In the genomic region with DNA sequence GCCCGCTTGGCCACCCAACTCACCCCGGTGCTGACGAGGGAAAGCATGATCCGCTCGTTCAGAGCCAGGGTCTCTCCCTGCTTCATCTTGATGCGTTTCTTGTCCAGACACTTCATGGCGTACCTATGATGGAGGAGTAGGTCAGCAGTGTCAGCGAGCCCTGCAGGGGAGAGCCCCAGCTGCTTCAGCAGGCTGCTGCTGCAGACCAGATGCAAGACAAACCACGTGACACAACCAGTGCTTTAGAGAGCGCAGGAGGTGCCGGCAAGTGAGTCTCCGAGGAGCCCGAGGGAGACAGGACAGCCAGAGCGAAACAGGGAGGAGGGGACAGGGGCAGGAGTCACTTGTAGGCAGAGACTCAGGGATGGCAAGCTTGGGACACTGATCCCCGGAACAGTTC, we compare ENCODE assay signal across 29 mouse cellular contexts. TPM values are rescaled to one million over a fixed set of nuclear protein-coding genes. Genes with fewer than 3 reads are reported as not detected.
DNase-seq lines count a peak whose midpoint lies in the region; ATAC-seq and TF ChIP-seq lines count a peak whose summit lies in the region.
"Had no signal": no experiment of that assay in that cellular context is flagged by ENCODE, and none has a peak within 500 bp of the region (broad histone marks: within the 10 kb centered on the region; RNA-seq: fewer than 3 reads in every experiment).

No protein-coding gene starts in this region.

- intact Hi-C loops in gastrocnemius, adult 2 months (cut with DNase I): no loop called here

- WGBS in hindbrain, embryonic 12.5 days: 64% methylated on average over 15 of the region's 15 CpGs
- WGBS in hindbrain, embryonic 16.5 days: 65% methylated on average over 15 of the region's 15 CpGs

- H3K4me1 ChIP-seq in hindbrain, embryonic 12.5 days: peaks cover 3% of the 10 kb centered on the region; the same call in 1 of the 2 replicates
- no peaks in the 10 kb centered on the region for H3K4me1 ChIP-seq in hindbrain, embryonic 16.5 days (ENCODE audit: control insufficient read depth, insufficient read depth, low read depth, low read length)
- H3K4me1 ChIP-seq: forebrain, embryonic 13.5 days had no signal

- no peaks in the 10 kb centered on the region for H3K27me3 ChIP-seq in hindbrain, embryonic 12.5 days
- H3K27me3 ChIP-seq in hindbrain, embryonic 16.5 days (replicated peaks; ENCODE audit: control insufficient read depth, insufficient read depth, low read length): no peaks in the 10 kb centered on the region
- H3K27me3 ChIP-seq: embryonic facial prominence, embryonic 12.5 days; forebrain, embryonic 13.5 days; heart, embryonic 12.5 days; heart, embryonic 15.5 days; hindbrain, embryonic 13.5 days; Patski had no signal

- peak; percentile 2 for DNase-seq in adrenal gland, postnatal 14 days
- no peak for DNase-seq in adrenal gland, postnatal 4 days (ENCODE audit: low spot score in 2 of 2)
- peak; percentile 11 for DNase-seq in gastrocnemius, adult 2 months
- no peak for DNase-seq in gastrocnemius, adult 18-20 months (ENCODE audit: low spot score)
- DNase-seq in thymus, postnatal 4 days: peak; percentile 21
- DNase-seq in thymus, postnatal 10 days (ENCODE audit: low spot score in 2 of 2): no peak
- DNase-seq: adrenal gland, adult 2 months; adrenal gland, postnatal 25 days; cerebellum, adult 18-20 months; cerebellum, adult 9-10 months; cerebellum, postnatal 14 days; forebrain, postnatal 0 days; gastrocnemius, postnatal 10 days; heart, postnatal 10 days; heart, postnatal 36 days; kidney, adult 18-20 months had no signal

- H3K4me3 ChIP-seq in gastrocnemius, adult 2 months: no peak overlapping the region
- H3K4me3 ChIP-seq in hindbrain, embryonic 12.5 days: no peak overlapping the region
- H3K4me3 ChIP-seq in hindbrain, embryonic 16.5 days (ENCODE audit: low read length): no peak overlapping the region
- H3K4me3 ChIP-seq: embryonic facial prominence, embryonic 12.5 days; erythroblast, embryonic 14.5 days; forebrain, embryonic 13.5 days; heart, embryonic 12.5 days; heart, embryonic 15.5 days; hindbrain, embryonic 13.5 days had no signal

- ATAC-seq in hindbrain, embryonic 12.5 days (ENCODE audit: low FRiP score): peak; percentile 27; the same call in 1 of the 2 replicates
- ATAC-seq in hindbrain, embryonic 16.5 days: no peak
- ATAC-seq: forebrain, embryonic 13.5 days; forebrain, postnatal 0 days; hindbrain, postnatal 0 days; inflammation-experienced regulatory T-cells, adult 6 months; intestine, embryonic 16.5 days; Patski had no signal

- H3K27ac ChIP-seq in gastrocnemius, adult 2 months: no peak overlapping the region
- no peak overlapping the region for H3K27ac ChIP-seq in hindbrain, embryonic 12.5 days
- H3K27ac ChIP-seq in hindbrain, embryonic 16.5 days (ENCODE audit: low read depth, low read length): no peak overlapping the region
- H3K27ac ChIP-seq: embryonic facial prominence, embryonic 12.5 days; forebrain, embryonic 13.5 days; heart, embryonic 15.5 days; hindbrain, embryonic 13.5 days; hindbrain, postnatal 0 days had no signal

- H3K4me2 ChIP-seq in hindbrain, embryonic 12.5 days (replicated peaks): no peak overlapping the region
- no peak overlapping the region for H3K4me2 ChIP-seq in hindbrain, embryonic 16.5 days (ENCODE audit: low read length)
- H3K4me2 ChIP-seq: embryonic facial prominence, embryonic 12.5 days; forebrain, embryonic 13.5 days; heart, embryonic 12.5 days; heart, embryonic 15.5 days; hindbrain, embryonic 13.5 days had no signal

- no peak for TF ChIP-seq CTCF in gastrocnemius, adult 2 months (IDR thresholded peaks at IDR 0.05)

- peaks cover 74% of the 10 kb centered on the region for H3K36me3 ChIP-seq in hindbrain, embryonic 12.5 days
- peaks cover 62% of the 10 kb centered on the region for H3K36me3 ChIP-seq in hindbrain, embryonic 16.5 days (ENCODE audit: control insufficient read depth, insufficient read depth, low read length)

- no peaks in the 10 kb centered on the region for H3K9me3 ChIP-seq in hindbrain, embryonic 12.5 days (replicated peaks)
- H3K9me3 ChIP-seq in hindbrain, embryonic 16.5 days (ENCODE audit: control insufficient read depth, low read length): no peaks in the 10 kb centered on the region
- H3K9me3 ChIP-seq: embryonic facial prominence, embryonic 12.5 days; forebrain, embryonic 13.5 days; G1E; heart, embryonic 12.5 days; heart, embryonic 15.5 days; hindbrain, embryonic 13.5 days had no signal

- H3K9ac ChIP-seq in hindbrain, embryonic 12.5 days: no peak overlapping the region
- H3K9ac ChIP-seq in hindbrain, embryonic 16.5 days (ENCODE audit: low read depth, low read length): no peak overlapping the region
- H3K9ac ChIP-seq: embryonic facial prominence, embryonic 12.5 days; forebrain, embryonic 13.5 days; forebrain, postnatal 0 days; heart, embryonic 12.5 days; heart, embryonic 15.5 days; hindbrain, embryonic 13.5 days had no signal

RNA-seq across cellular contexts. Expression of gene Ankrd13d, which starts 7.8 kb away (rescaled TPM):
- total RNA-seq in adrenal gland, postnatal 14 days (2021): 2.7 and 4.8 TPM in 2 replicates
- 1 to 10 TPM; 8.2 to 8.8 TPM for total RNA-seq in adrenal gland, postnatal 4 days (2021)
- under 1 TPM; 0.45 to 0.64 TPM for total RNA-seq in gastrocnemius, adult 2 months (2021)
- under 1 TPM; 0.16 to 0.81 TPM for total RNA-seq in gastrocnemius, adult 18-20 months (2021)
- 17.5 and 22.1 TPM in 2 replicates for polyA plus RNA-seq in hindbrain, embryonic 12.5 days (2016; fragmentation: Nextera tagmentation; extraction: Ambion mirVana)
- polyA plus RNA-seq in hindbrain, embryonic 16.5 days (2015; fragmentation: Nextera tagmentation; extraction: Ambion mirVana): 69.0 and 85.3 TPM in 2 replicates

RNA-seq across cellular contexts. Expression of gene Grk2, which starts 15.3 kb away (rescaled TPM):
- 45.2 and 74.4 TPM in 2 replicates for total RNA-seq in adrenal gland, postnatal 14 days (2021)
- 10 to 100 TPM; 54.6 to 57.8 TPM for total RNA-seq in adrenal gland, postnatal 4 days (2021)
- 10 to 100 TPM; 56.6 to 61.2 TPM for total RNA-seq in gastrocnemius, adult 2 months (2021)
- total RNA-seq in gastrocnemius, adult 18-20 months (2021): 10 to 100 TPM; 50.7 to 60.8 TPM
- polyA plus RNA-seq in hindbrain, embryonic 12.5 days (2016; fragmentation: Nextera tagmentation; extraction: Ambion mirVana): 21.8 and 22.0 TPM in 2 replicates
- polyA plus RNA-seq in hindbrain, embryonic 16.5 days (2015; fragmentation: Nextera tagmentation; extraction: Ambion mirVana): 27.3 and 28.3 TPM in 2 replicates

RNA-seq across cellular contexts. Expression of gene Ssh3, which starts 21.8 kb away (rescaled TPM):
- 17.3 and 20.8 TPM in 2 replicates for total RNA-seq in adrenal gland, postnatal 14 days (2021)
- total RNA-seq in adrenal gland, postnatal 4 days (2021): 10 to 100 TPM; 37.6 to 40.9 TPM
- 1 to 10 TPM; 3.3 to 3.9 TPM for total RNA-seq in gastrocnemius, adult 2 months (2021)
- 1 to 10 TPM; 2.8 to 3.4 TPM for total RNA-seq in gastrocnemius, adult 18-20 months (2021)
- 10.1 and 10.4 TPM in 2 replicates for polyA plus RNA-seq in hindbrain, embryonic 12.5 days (2016; fragmentation: Nextera tagmentation; extraction: Ambion mirVana)
- polyA plus RNA-seq in hindbrain, embryonic 16.5 days (2015; fragmentation: Nextera tagmentation; extraction: Ambion mirVana): 19.9 and 21.2 TPM in 2 replicates

RNA-seq across cellular contexts. Expression of gene Pold4, which starts 59.0 kb away (rescaled TPM):
- total RNA-seq in adrenal gland, postnatal 14 days (2021): 43.3 and 57.9 TPM in 2 replicates
- 10 to 100 TPM; 32.7 to 34.3 TPM for total RNA-seq in adrenal gland, postnatal 4 days (2021)
- total RNA-seq in gastrocnemius, adult 2 months (2021): 10 to 100 TPM; 13.6 to 16.4 TPM
- total RNA-seq in gastrocnemius, adult 18-20 months (2021): 10 to 100 TPM; 16.3 to 17.8 TPM
- polyA plus RNA-seq in hindbrain, embryonic 12.5 days (2016; fragmentation: Nextera tagmentation; extraction: Ambion mirVana): 16.2 and 17.2 TPM in 2 replicates
- 21.3 and 24.0 TPM in 2 replicates for polyA plus RNA-seq in hindbrain, embryonic 16.5 days (2015; fragmentation: Nextera tagmentation; extraction: Ambion mirVana)

Comparison
In these comparisons a context has a peak if more than half of its experiments do, and no peak if none do; other contexts are left out.
1. DNase-seq: peak in adrenal gland, postnatal 14 days (single experiment), gastrocnemius, adult 2 months (single experiment) and thymus, postnatal 4 days (single experiment); none in adrenal gland, postnatal 4 days (0 of 2), gastrocnemius, adult 18-20 months (single experiment) and thymus, postnatal 10 days (0 of 2).